Mouse (Mus musculus) stomach, embryonic 14.5 days (tissue): Measurements from ENCODE around the gene Tcf7l1. TPM values are rescaled to one million over a fixed set of nuclear protein-coding genes. Genes with fewer than 3 reads are reported as not detected.
A peak's percentile ranks its signal among the peaks of the same experiment; 100 is the strongest.

Experiments used
- ATAC-seq: fragments of 200-750 bp; cut with Nextera tagmentation; 2 replicates; pipeline ENCODE4 v1.8.0; 2017; ENCODE audit warnings: low read depth, moderate TSS enrichment; ENCODE audit not compliant: insufficient number of reproducible peaks, insufficient read depth, low FRiP score
- H3K27ac ChIP-seq: fragments of 300-500 bp; sonication (generic); 2 replicates; pipeline ENCODE4 v1.5.1; 2014; ENCODE audit warnings: mild to moderate bottlenecking, low read length, moderate library complexity, mixed read lengths
- H3K27me3 ChIP-seq: fragments of 300-500 bp; sonication (generic); 2 replicates; pipeline ENCODE4 v1.6.1; 2014; ENCODE audit warnings: low read length, control low read depth, mixed read lengths; ENCODE audit not compliant: control insufficient read depth, insufficient read depth
- H3K36me3 ChIP-seq: fragments of 300-500 bp; sonication (generic); 2 replicates; pipeline ENCODE4 v1.6.1; 2014; ENCODE audit warnings: mild to moderate bottlenecking, control low read depth, low read length, moderate library complexity, mixed read lengths; ENCODE audit not compliant: control insufficient read depth, insufficient read depth
- H3K4me1 ChIP-seq: fragments of 300-500 bp; sonication (generic); 2 replicates; pipeline ENCODE4 v1.6.1; 2014; ENCODE audit warnings: low read length, control low read depth, mixed read lengths; ENCODE audit not compliant: control insufficient read depth, insufficient read depth
- H3K4me2 ChIP-seq: fragments of 300-500 bp; sonication (generic); replicated peaks from 2 replicates; pipeline ENCODE4 v1.6.1; 2014; ENCODE audit warnings: low read depth, low read length, control low read depth
- H3K4me3 ChIP-seq: fragments of 300-500 bp; sonication (generic); 2 replicates; pipeline ENCODE4 v1.5.1; 2014; ENCODE audit warnings: low read depth, low read length, control low read depth
- H3K9ac ChIP-seq: fragments of 300-500 bp; sonication (generic); replicated peaks from 2 replicates; pipeline ENCODE4 v1.6.1; 2014; ENCODE audit warnings: low read depth, mild to moderate bottlenecking, control low read depth, low read length, moderate library complexity, mixed read lengths
- H3K9me3 ChIP-seq: fragments of 300-500 bp; sonication (generic); 2 replicates; pipeline ENCODE4 v1.6.1; 2016; ENCODE audit warnings: low read depth, low read length, control low read depth; ENCODE audit not compliant: control insufficient read depth
- WGBS: fragments of 180-500 bp; shearing (Covaris S2); extraction: QIAGEN DNeasy Blood & Tissue Kit; methylation state at CpG from one replicate; pipeline ENCODE4 v1.1.7; 2014; 5-methylcytosine and 5-hydroxymethylcytosine counted together
- polyA plus RNA-seq: library from polyadenylated mRNA; unstranded; fragments of >200 nt; fragmentation: Nextera tagmentation; extraction: Ambion mirVana; gene quantifications from 2 replicates; pipeline ENCODE4 v1.2.1, GENCODE M21; 2014

Gene Tcf7l1
- polyA plus RNA-seq, 1 experiment from 2014 or later: 39.0 TPM

- Histone ChIP-seq H3K4me1 (0 out of 2 replicates have a peak, but pooled peaks cover 5% of the 10 kb centered on the region), H3K9ac (no peak overlapping the region), H3K4me3 (peak overlapping the region; percentile 18; the same call in 1 of the 2 replicates), H3K4me2 (peak overlapping the region; percentile 43), H3K9me3 (0 out of 2 replicates have a peak, but pooled peaks cover 3% of the 10 kb centered on the region), H3K27me3 (no peaks in the 10 kb centered on the region), H3K27ac (no peak overlapping the region), H3K36me3 (no peaks in the 10 kb centered on the region)
- WGBS: 9% methylated on average over 26 of the region's 26 CpGs
- no peak for ATAC-seq
Measured at GRCm38 (mm10) chr6:72824971-72825737, 36.1 kb upstream of the Tcf7l1 start.

GRCm38 (mm10) chr6:72813456-72813855, 24.4 kb upstream of the Tcf7l1 start:
- Histone ChIP-seq H3K36me3 (no peaks in the 10 kb centered on the region), H3K4me1 (no peaks in the 10 kb centered on the region), H3K27ac (no peak overlapping the region), H3K4me2 (no peak overlapping the region), H3K4me3 (no peak overlapping the region), H3K27me3 (no peaks in the 10 kb centered on the region), H3K9ac (no peak overlapping the region), H3K9me3 (no peaks in the 10 kb centered on the region)
- no peak for ATAC-seq
- 59% methylated on average over 9 of the region's 9 CpGs for WGBS

- Histone ChIP-seq H3K9ac (no peak overlapping the region), H3K36me3 (no peaks in the 10 kb centered on the region), H3K4me1 (no peaks in the 10 kb centered on the region), H3K4me3 (no peak overlapping the region), H3K27ac (no peak overlapping the region), H3K9me3 (no peaks in the 10 kb centered on the region), H3K27me3 (no peaks in the 10 kb centered on the region), H3K4me2 (no peak overlapping the region)
- ATAC-seq: no peak
- WGBS: 77% methylated on average over 7 of the region's 7 CpGs
Measured at GRCm38 (mm10) chr6:72810248-72810647, 21.2 kb upstream of the Tcf7l1 start.

- WGBS: 67% methylated on average over 4 of the region's 4 CpGs
- Histone ChIP-seq H3K4me3 (no peak overlapping the region), H3K27me3 (no peaks in the 10 kb centered on the region), H3K9ac (no peak overlapping the region), H3K36me3 (no peaks in the 10 kb centered on the region), H3K27ac (no peak overlapping the region), H3K4me2 (no peak overlapping the region), H3K9me3 (no peaks in the 10 kb centered on the region), H3K4me1 (no peaks in the 10 kb centered on the region)
- ATAC-seq: no peak
Measured at GRCm38 (mm10) chr6:72809522-72810149, 20.6 kb upstream of the Tcf7l1 start.

- no peak for ATAC-seq
- Histone ChIP-seq H3K9ac (no peak overlapping the region), H3K27ac (no peak overlapping the region), H3K9me3 (no peaks in the 10 kb centered on the region), H3K27me3 (no peaks in the 10 kb centered on the region), H3K4me3 (no peak overlapping the region), H3K36me3 (no peaks in the 10 kb centered on the region), H3K4me2 (no peak overlapping the region), H3K4me1 (no peaks in the 10 kb centered on the region)
- WGBS: 42% methylated on average over 3 of the region's 3 CpGs
Measured at GRCm38 (mm10) chr6:72808342-72808741, 19.3 kb upstream of the Tcf7l1 start.

- 65% methylated on average over 6 of the region's 6 CpGs for WGBS
- no peaks in the 10 kb centered on the region for H3K36me3 ChIP-seq
- no peaks in the 10 kb centered on the region for H3K9me3 ChIP-seq
- H3K27me3 ChIP-seq: no peaks in the 10 kb centered on the region
- no peak overlapping the region for H3K27ac ChIP-seq
- H3K4me2 ChIP-seq: no peak overlapping the region
- H3K4me1 ChIP-seq: no peaks in the 10 kb centered on the region
- H3K9ac ChIP-seq: no peak overlapping the region
- H3K4me3 ChIP-seq: no peak overlapping the region
- no peak for ATAC-seq
Measured at GRCm38 (mm10) chr6:72803669-72804068, 14.6 kb upstream of the Tcf7l1 start.

- Histone ChIP-seq H3K4me3 (no peak overlapping the region), H3K9ac (no peak overlapping the region), H3K9me3 (no peaks in the 10 kb centered on the region), H3K4me2 (no peak overlapping the region), H3K4me1 (no peaks in the 10 kb centered on the region), H3K27me3 (no peaks in the 10 kb centered on the region), H3K36me3 (no peaks in the 10 kb centered on the region), H3K27ac (no peak overlapping the region)
- 86% methylated on average over 6 of the region's 6 CpGs for WGBS
- no peak for ATAC-seq
Measured at GRCm38 (mm10) chr6:72802119-72802518, 13.1 kb upstream of the Tcf7l1 start.

- WGBS: 48% methylated on average over 2 of the region's 2 CpGs
- no peaks in the 10 kb centered on the region for H3K9me3 ChIP-seq
- no peaks in the 10 kb centered on the region; the same call in 1 of the 2 replicates for H3K4me1 ChIP-seq
- H3K4me3 ChIP-seq: no peak overlapping the region
- ATAC-seq: no peak
- H3K9ac ChIP-seq: no peak overlapping the region
- H3K27ac ChIP-seq: no peak overlapping the region
- H3K36me3 ChIP-seq: no peaks in the 10 kb centered on the region
- no peaks in the 10 kb centered on the region for H3K27me3 ChIP-seq
- H3K4me2 ChIP-seq: no peak overlapping the region
Measured at GRCm38 (mm10) chr6:72800641-72801040, 11.6 kb upstream of the Tcf7l1 start.
